Mouse (Mus musculus) olfactory bulb, adult 2 months (tissue): ENCODE measurements around the gene Slc9a5.

ENCODE experiments used
- CTCF ChIP-seq: fragments of 200-500 bp; IDR thresholded peaks from 2 replicates; pipeline ENCODE4 v1.5.1; 2012; ENCODE audit warnings: low read depth, mild to moderate bottlenecking, low read length, moderate library complexity; ENCODE audit not compliant: insufficient read depth
- POLR2A ChIP-seq: fragments of 200-500 bp; IDR thresholded peaks from 2 replicates; pipeline ENCODE4 v1.6.1; 2012; ENCODE audit warnings: mild to moderate bottlenecking, low read depth, low read length, moderate library complexity; ENCODE audit not compliant: insufficient read depth

GRCm38 (mm10) chr8:105310118-105310517, 38.5 kb upstream of the Slc9a5 start:
- no peak for TF ChIP-seq CTCF
- TF ChIP-seq POLR2A, result no peak
